Mouse (Mus musculus) megakaryocyte, embryonic 14.5 days (primary cell): ENCODE results near the gene Tacc2.

Experiments used
- FLI1 ChIP-seq: IDR thresholded peaks from 2 replicates; pipeline ENCODE4 v1.6.1; 2012; ENCODE audit warnings: low read length, inconsistent platforms, mixed read lengths
- GATA1 ChIP-seq: IDR thresholded peaks from 3 replicates; pipeline ENCODE4 v1.6.1; 2012; ENCODE audit warnings: mixed read lengths, low read length, inconsistent platforms, borderline replicate concordance

GRCm38 (mm10) chr7:130681798-130682197 is 104.6 kb downstream of the Tacc2 start:
- TF ChIP-seq FLI1 (no peak), GATA1 (no peak)
